ENCODE assay signal across 22 mouse cellular contexts in genomic region chr8:70356111-70356510, GRCm38 (mm10). TPM values are rescaled to one million over a fixed set of nuclear protein-coding genes. Genes with fewer than 3 reads are reported as not detected.
A peak's percentile ranks its signal among the peaks of the same experiment; 100 is the strongest.
DNase-seq lines count a peak whose midpoint lies in the region; ATAC-seq and TF ChIP-seq lines count a peak whose summit lies in the region.
"Had no signal": no experiment of that assay in that cellular context is flagged by ENCODE, and none has a peak within 500 bp of the region (broad histone marks: within the 10 kb centered on the region; RNA-seq: fewer than 3 reads in every experiment).

No protein-coding gene starts in this region.

- H3K9ac ChIP-seq in liver, embryonic 15.5 days, result peak overlapping the region; percentile 15; the same call in 1 of the 2 replicates
- H3K9ac ChIP-seq: embryonic facial prominence, embryonic 12.5 days; forebrain, postnatal 0 days; hindbrain, embryonic 14.5 days; limb, embryonic 15.5 days; midbrain, embryonic 15.5 days had no signal

- peaks cover 11% of the 10 kb centered on the region for H3K36me3 ChIP-seq in G1E (replicated peaks)
- H3K36me3 ChIP-seq in erythroblast, embryonic 14.5 days (ENCODE audit: control insufficient read depth), result peaks cover 11% of the 10 kb centered on the region
- no peaks in the 10 kb centered on the region for H3K36me3 ChIP-seq in liver, embryonic 15.5 days (replicated peaks)
- H3K36me3 ChIP-seq: embryonic facial prominence, embryonic 12.5 days; limb, embryonic 15.5 days; midbrain, embryonic 15.5 days had no signal

- H3K27me3 ChIP-seq in G1E (ENCODE audit: insufficient read depth, low read length), result peaks cover 4% of the 10 kb centered on the region; the same call in 1 of the 2 replicates
- H3K27me3 ChIP-seq in erythroblast, embryonic 14.5 days (ENCODE audit: control insufficient read depth), result peaks cover 3% of the 10 kb centered on the region; the same call in 1 of the 2 replicates
- H3K27me3 ChIP-seq in liver, embryonic 15.5 days, result no peaks in the 10 kb centered on the region
- H3K27me3 ChIP-seq: embryonic facial prominence, embryonic 12.5 days; limb, embryonic 15.5 days; midbrain, embryonic 15.5 days had no signal

- DNase-seq in 416B (ENCODE audit: low read depth) (peak; percentile 28), G1E (ENCODE audit: low spot score) (no peak)
- no peak for DNase-seq in thymus, postnatal 36 days
- DNase-seq in frontal cortex, adult 2 months (ENCODE audit: extremely low spot score in 1 of 2, low spot score in 1 of 2), result no peak
- DNase-seq in retina, postnatal 1 day, result no peak
- DNase-seq: cerebellum, postnatal 10 days; forebrain, postnatal 0 days; heart, adult 11 months; kidney, adult 8-10 months; kidney, postnatal 14 days; right cerebral cortex, postnatal 14 days; thymus, postnatal 14 days had no signal

- H3K4me2 ChIP-seq in liver, embryonic 15.5 days, result peak overlapping the region; percentile 67
- H3K4me2 ChIP-seq: embryonic facial prominence, embryonic 12.5 days; hindbrain, embryonic 14.5 days; limb, embryonic 15.5 days; midbrain, embryonic 15.5 days had no signal

- TF ChIP-seq CTCF in G1E (IDR thresholded peaks at IDR 0.05; ENCODE audit: low read depth, low read length), result no peak

- 22% methylated on average over 1 of the region's 1 CpGs for WGBS in liver, embryonic 15.5 days (ENCODE audit: insufficient replicate concordance)

- no peak overlapping the region; the same call in 1 of the 2 replicates for H3K4me3 ChIP-seq in G1E (ENCODE audit: low read depth, low read length)
- peak overlapping the region; percentile 30 for H3K4me3 ChIP-seq in erythroblast, embryonic 14.5 days (replicated peaks)
- peak overlapping the region; percentile 27; the same call in 1 of the 2 replicates for H3K4me3 ChIP-seq in liver, embryonic 15.5 days (replicated peaks)
- H3K4me3 ChIP-seq: embryonic facial prominence, embryonic 12.5 days; limb, embryonic 15.5 days; midbrain, embryonic 15.5 days; myocyte had no signal

- peak; percentile 52 for ATAC-seq in G1E (ENCODE audit: extremely low read depth, insufficient number of reproducible peaks, low FRiP score, poor library complexity, severe bottlenecking)
- ATAC-seq in liver, embryonic 15.5 days (ENCODE audit: insufficient read depth), result peak; percentile 74
- ATAC-seq: forebrain, postnatal 0 days; lung, postnatal 0 days; midbrain, embryonic 15.5 days had no signal

- H3K9me3 ChIP-seq in G1E (replicated peaks), result peaks cover 5% of the 10 kb centered on the region; the same call in 1 of the 2 replicates
- H3K9me3 ChIP-seq in erythroblast, embryonic 14.5 days (ENCODE audit: control insufficient read depth, low read length), result peaks cover 6% of the 10 kb centered on the region
- no peaks in the 10 kb centered on the region for H3K9me3 ChIP-seq in liver, embryonic 15.5 days (replicated peaks)
- H3K9me3 ChIP-seq: embryonic facial prominence, embryonic 12.5 days; limb, embryonic 15.5 days; midbrain, embryonic 15.5 days had no signal

- peaks cover 56% of the 10 kb centered on the region for H3K4me1 ChIP-seq in G1E (ENCODE audit: insufficient read depth, low read depth, low read length)
- peaks cover 70% of the 10 kb centered on the region for H3K4me1 ChIP-seq in erythroblast, embryonic 14.5 days (ENCODE audit: control insufficient read depth)
- peaks cover 66% of the 10 kb centered on the region for H3K4me1 ChIP-seq in liver, embryonic 15.5 days (replicated peaks)

- peak overlapping the region; percentile 94 for H3K27ac ChIP-seq in liver, embryonic 15.5 days (replicated peaks)
- H3K27ac ChIP-seq: embryonic facial prominence, embryonic 12.5 days; hindbrain, embryonic 14.5 days; limb, embryonic 15.5 days; midbrain, embryonic 15.5 days had no signal

RNA-seq across cellular contexts. Expression of gene Upf1, which starts 3.0 kb away (rescaled TPM):
- 43.6 and 46.0 TPM in 2 replicates for total RNA-seq in G1E (2014; fragmentation: Nextera tagmentation)
- total RNA-seq in G1E (2017), result 22.9 and 27.5 TPM in 2 replicates
- 155 and 156 TPM in 2 replicates for polyA plus RNA-seq in G1E (2012)
- polyA plus RNA-seq in erythroblast, embryonic 14.5 days (2012), result 18.7 and 18.9 TPM in 2 replicates
- polyA plus RNA-seq in liver, embryonic 15.5 days (2015; fragmentation: Nextera tagmentation; extraction: Ambion mirVana), result 9.7 and 10.6 TPM in 2 replicates
- 29.5 and 30.8 TPM in 2 replicates for polyA plus RNA-seq in frontal cortex, adult 2 months (2012; rRNA removed)

RNA-seq across cellular contexts. Expression of gene Comp, which starts 17.2 kb away (rescaled TPM):
- total RNA-seq in G1E (2014; fragmentation: Nextera tagmentation) (not detected in 2 replicates), G1E (2017) (0.06 TPM in 1 of 2 replicates, not detected in the other)
- 0.14 and 0.15 TPM in 2 replicates for polyA plus RNA-seq in G1E (2012)
- polyA plus RNA-seq in erythroblast, embryonic 14.5 days (2012), result not detected in 2 replicates
- polyA plus RNA-seq in liver, embryonic 15.5 days (2015; fragmentation: Nextera tagmentation; extraction: Ambion mirVana), result 1.3 and 2.1 TPM in 2 replicates
- polyA plus RNA-seq in frontal cortex, adult 2 months (2012; rRNA removed), result 0.19 and 0.26 TPM in 2 replicates
- total RNA-seq: megakaryocyte, adult 5-6 weeks had no signal

RNA-seq across cellular contexts. Expression of gene Gdf1, which starts 26.5 kb away (rescaled TPM):
- not detected in 2 replicates for total RNA-seq in G1E (2014; fragmentation: Nextera tagmentation)
- total RNA-seq in G1E (2017), result not detected in 2 replicates
- 0.04 TPM in 1 of 2 replicates, not detected in the other for polyA plus RNA-seq in G1E (2012)
- polyA plus RNA-seq in erythroblast, embryonic 14.5 days (2012), result 0.10 and 0.13 TPM in 2 replicates
- polyA plus RNA-seq in liver, embryonic 15.5 days (2015; fragmentation: Nextera tagmentation; extraction: Ambion mirVana), result 0.10 and 0.26 TPM in 2 replicates
- polyA plus RNA-seq in frontal cortex, adult 2 months (2012; rRNA removed), result 34.8 and 63.7 TPM in 2 replicates
- total RNA-seq: adrenal gland, adult 18-20 months; megakaryocyte, adult 5-6 weeks had no signal

RNA-seq across cellular contexts. Expression of gene Cers1, which starts 40.5 kb away (rescaled TPM):
- not detected in 2 replicates for total RNA-seq in G1E (2014; fragmentation: Nextera tagmentation)
- 0.38 TPM in 1 of 2 replicates, not detected in the other for total RNA-seq in G1E (2017)
- not detected in 2 replicates for polyA plus RNA-seq in G1E (2012)
- polyA plus RNA-seq in erythroblast, embryonic 14.5 days (2012), result 0.06 TPM in 1 of 2 replicates, not detected in the other
- polyA plus RNA-seq in liver, embryonic 15.5 days (2015; fragmentation: Nextera tagmentation; extraction: Ambion mirVana), result 0.13 and 0.25 TPM in 2 replicates
- 86.7 and 86.9 TPM in 2 replicates for polyA plus RNA-seq in frontal cortex, adult 2 months (2012; rRNA removed)
- total RNA-seq: megakaryocyte, adult 5-6 weeks had no signal

RNA-seq across cellular contexts. Expression of gene Cope, which starts 53.8 kb away (rescaled TPM):
- 147 and 152 TPM in 2 replicates for total RNA-seq in G1E (2014; fragmentation: Nextera tagmentation)
- total RNA-seq in G1E (2017), result 78.3 and 96.7 TPM in 2 replicates
- 346 and 358 TPM in 2 replicates for polyA plus RNA-seq in G1E (2012)
- polyA plus RNA-seq in erythroblast, embryonic 14.5 days (2012), result 32.6 and 34.2 TPM in 2 replicates
- 190 and 246 TPM in 2 replicates for polyA plus RNA-seq in liver, embryonic 15.5 days (2015; fragmentation: Nextera tagmentation; extraction: Ambion mirVana)
- polyA plus RNA-seq in frontal cortex, adult 2 months (2012; rRNA removed), result 252 and 259 TPM in 2 replicates

Comparison
In these comparisons a context has a peak if more than half of its experiments do, and no peak if none do; other contexts are left out.
1. RNA of gene Gdf1, which starts 26.5 kb away (polyA plus RNA-seq): 34.8 to 63.7 TPM in frontal cortex, adult 2 months; 0.10 to 0.26 TPM in liver, embryonic 15.5 days, 0.10 to 0.13 TPM in erythroblast, embryonic 14.5 days and 0.04 TPM in G1E; every median in the first group is over 10 times any median in the second.